Mouse (Mus musculus) right cerebral cortex, adult 2 months (tissue): ENCODE results near the gene Traf3ip2.

Experiments
- DNase-seq, 2 experiments: peaks; one replicate each; pipeline ENCODE4 v3.0.0; 2021 to 2022; ENCODE audit warnings: low spot score in 2 of 2

Gene Traf3ip2

GRCm38 (mm10) chr10:39631627-39632026, 18.9 kb downstream of the Traf3ip2 start:
- no peak for DNase-seq

- DNase-seq: no peak
These were observed 20.6 kb downstream of the Traf3ip2 start for GRCm38 (mm10) chr10:39633379-39633778.

GRCm38 (mm10) chr10:39634423-39635101, 21.8 kb downstream of the Traf3ip2 start:
- no peak for DNase-seq

- DNase-seq: no peak
These were observed 26.1 kb downstream of the Traf3ip2 start for GRCm38 (mm10) chr10:39638862-39639261.

- DNase-seq: no peak
These were observed 27.0 kb downstream of the Traf3ip2 start for GRCm38 (mm10) chr10:39639783-39640182.

- DNase-seq: no peak
These were observed 28.1 kb downstream of the Traf3ip2 start for GRCm38 (mm10) chr10:39640817-39641226.

GRCm38 (mm10) chr10:39645789-39646628, 33.3 kb downstream of the Traf3ip2 start:
- DNase-seq: no peak

- no peak for DNase-seq
These were observed 33.9 kb downstream of the Traf3ip2 start for GRCm38 (mm10) chr10:39646629-39647019.

- no peak for DNase-seq
These were observed 34.4 kb downstream of the Traf3ip2 start for GRCm38 (mm10) chr10:39647118-39647517.

GRCm38 (mm10) chr10:39648278-39648677, 35.5 kb downstream of the Traf3ip2 start:
- DNase-seq: no peak

GRCm38 (mm10) chr10:39649550-39649949, 36.8 kb downstream of the Traf3ip2 start:
- no peak for DNase-seq

- DNase-seq: no peak
These were observed 37.6 kb downstream of the Traf3ip2 start for GRCm38 (mm10) chr10:39650316-39650715.

- no peak for DNase-seq
These were observed 41.3 kb downstream of the Traf3ip2 start for GRCm38 (mm10) chr10:39654001-39654416.

GRCm38 (mm10) chr10:39658901-39659410, 46.2 kb downstream of the Traf3ip2 start:
- DNase-seq: no peak

GRCm38 (mm10) chr10:39659411-39660268, 46.9 kb downstream of the Traf3ip2 start:
- peak; percentile 29 to 51 for DNase-seq

GRCm38 (mm10) chr10:39660269-39660655, 47.5 kb downstream of the Traf3ip2 start:
- DNase-seq: no peak

GRCm38 (mm10) chr10:39660698-39661097, 48.0 kb downstream of the Traf3ip2 start:
- DNase-seq: no peak

- DNase-seq: no peak
These were observed 52.4 kb downstream of the Traf3ip2 start for GRCm38 (mm10) chr10:39665071-39665502.

- no peak for DNase-seq
These were observed 53.3 kb downstream of the Traf3ip2 start for GRCm38 (mm10) chr10:39666027-39666426.

- DNase-seq: no peak
These were observed 58.7 kb downstream of the Traf3ip2 start for GRCm38 (mm10) chr10:39671451-39671850.

GRCm38 (mm10) chr10:39672547-39673051, 59.9 kb downstream of the Traf3ip2 start:
- no peak for DNase-seq

- no peak for DNase-seq
These were observed 61.4 kb downstream of the Traf3ip2 start for GRCm38 (mm10) chr10:39674106-39674505.
